Mouse (Mus musculus) liver, embryonic 14.5 days (tissue): Measurements from ENCODE around the gene Fbxo22. TPM values are rescaled to one million over a fixed set of nuclear protein-coding genes. Genes with fewer than 3 reads are reported as not detected.
A peak's percentile ranks its signal among the peaks of the same experiment; 100 is the strongest.

Source experiments
- ATAC-seq: fragments of 200-750 bp; cut with Nextera tagmentation; 2 replicates; pipeline ENCODE4 v1.8.0; 2017; ENCODE audit warnings: moderate number of reproducible peaks, mild to moderate bottlenecking, moderate library complexity; ENCODE audit not compliant: insufficient read depth
- DNase-seq, 3 experiments: peaks; one replicate each; pipeline ENCODE4 v3.0.0-alpha.2; 2012 to 2013; ENCODE audit warnings: low read depth in 3 of 3, low spot score in 3 of 3
- H3K27ac ChIP-seq: fragments of 300-500 bp; sonication (generic); 2 replicates; pipeline ENCODE4 v1.5.1; 2014; ENCODE audit warnings: moderate library complexity, mild to moderate bottlenecking, control low read depth, inconsistent platforms
- H3K27me3 ChIP-seq: fragments of 300-500 bp; sonication (generic); 2 replicates; pipeline ENCODE4 v1.6.1; 2014; ENCODE audit warnings: mild to moderate bottlenecking, low read length, moderate library complexity; ENCODE audit not compliant: control insufficient read depth, insufficient read depth
- H3K36me3 ChIP-seq: fragments of 300-500 bp; sonication (generic); replicated peaks from 2 replicates; pipeline ENCODE4 v1.6.1; 2014; ENCODE audit warnings: low read depth; ENCODE audit not compliant: control insufficient read depth, insufficient read depth
- H3K4me1 ChIP-seq, 2 experiments: fragments of 200-500 bp in 1 of 2; fragments of 300-500 bp in 1 of 2; sonication (generic) in 1 of 2; replicated peaks; 2 replicates each; pipeline ENCODE4 v1.6.1; 2012 to 2014; ENCODE audit warnings: antibody characterized with exemption in 1 of 2, inconsistent platforms in 1 of 2, low read length in 1 of 2; ENCODE audit not compliant: control insufficient read depth in 2 of 2, insufficient read depth in 2 of 2
- H3K4me2 ChIP-seq: fragments of 300-500 bp; sonication (generic); 2 replicates; pipeline ENCODE4 v1.6.1; 2014; ENCODE audit warnings: low read depth, mild to moderate bottlenecking, control low read depth, moderate library complexity
- H3K4me3 ChIP-seq, 2 experiments: fragments of 200-500 bp in 1 of 2; fragments of 300-500 bp in 1 of 2; sonication (generic) in 1 of 2; 2 replicates each; pipeline ENCODE4 v1.5.1; 2012 to 2014; ENCODE audit warnings: low read depth in 2 of 2, low read length in 2 of 2, mild to moderate bottlenecking in 2 of 2, control low read depth in 1 of 2, inconsistent platforms in 1 of 2, moderate library complexity in 1 of 2; ENCODE audit not compliant: insufficient read depth in 1 of 2
- H3K9ac ChIP-seq: fragments of 300-500 bp; sonication (generic); replicated peaks from 2 replicates; pipeline ENCODE4 v1.6.1; 2014; ENCODE audit warnings: mild to moderate bottlenecking, control low read depth, moderate library complexity
- H3K9me3 ChIP-seq: fragments of 300-500 bp; sonication (generic); 2 replicates; pipeline ENCODE4 v1.6.1; 2016; ENCODE audit warnings: low read length, mixed read lengths; ENCODE audit not compliant: control insufficient read depth
- CTCF ChIP-seq: IDR thresholded peaks from 2 replicates; pipeline ENCODE4 v1.5.1; 2016; ENCODE audit warnings: antibody characterized with exemption, low read depth, control low read depth
- EP300 ChIP-seq: IDR thresholded peaks from 2 replicates; pipeline ENCODE4 v1.6.1; 2016; ENCODE audit warnings: antibody characterized with exemption, low read depth
- WGBS: fragments of 180-500 bp; shearing (Covaris S2); extraction: QIAGEN DNeasy Blood & Tissue Kit; methylation state at CpG from one replicate; pipeline ENCODE4 v1.1.7; 2014; ENCODE audit not compliant: insufficient replicate concordance; 5-methylcytosine and 5-hydroxymethylcytosine counted together
- polyA plus RNA-seq, 2 experiments: library from polyadenylated mRNA; depleted of rRNA in 1 of 2; stranded (reverse) in 1 of 2; unstranded in 1 of 2; fragments of >200 nt; fragmentation: Nextera tagmentation in 1 of 2; extraction: Ambion mirVana in 1 of 2; gene quantifications; 2 replicates each; pipeline versions ENCODE4 v1.2.1 to v1.2.3; 2012 to 2014

The Fbxo22 gene
- polyA plus RNA-seq (2012; rRNA removed) (6.2 and 8.8 TPM in 2 replicates), polyA plus RNA-seq (2014; fragmentation: Nextera tagmentation; extraction: Ambion mirVana) (15.7 and 16.9 TPM in 2 replicates)

DNA sequence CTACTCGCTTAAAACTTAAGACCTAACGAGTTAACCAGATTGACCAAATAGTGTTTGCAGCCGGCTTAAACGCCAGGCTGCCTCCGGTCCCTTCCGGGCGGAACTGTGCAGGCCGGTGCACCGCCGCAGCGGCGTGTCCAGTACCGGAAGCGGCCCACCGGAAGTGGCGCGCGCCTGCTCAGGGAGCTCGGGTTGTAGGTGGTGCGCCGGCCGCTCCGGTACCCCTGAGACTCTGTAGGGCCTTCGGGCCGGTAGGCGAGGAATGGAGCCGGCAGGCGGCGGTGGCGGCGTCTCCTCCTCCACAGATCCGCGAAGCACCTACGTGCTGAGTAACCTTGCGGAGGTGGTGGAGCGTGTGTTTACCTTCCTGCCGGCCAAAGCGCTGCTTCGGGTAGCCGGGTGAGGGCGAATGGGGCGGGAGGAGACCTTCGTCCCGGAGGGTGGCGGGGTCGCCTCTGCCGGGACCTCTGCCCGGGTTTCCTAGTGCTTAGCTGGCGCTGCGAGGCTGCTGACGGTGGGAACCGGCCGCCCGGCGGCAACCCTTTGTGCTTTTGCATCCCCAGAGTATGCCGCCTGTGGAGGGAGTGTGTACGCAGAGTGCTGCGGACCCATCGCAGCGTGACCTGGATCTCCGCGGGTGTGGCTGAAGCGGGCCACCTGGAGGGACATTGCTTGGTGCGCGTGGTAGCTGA is at the start of gene Fbxo22:
TSS of gene Fbxo22 (plus strand) at position 136 of the 692 bp plus-strand sequence.
- under 1% methylated on average over 64 of the region's 65 CpGs for WGBS
- peaks cover 11 to 18% of the 10 kb centered on the region in 2 experiments; a peak in 3 of 4 replicates for H3K4me1 ChIP-seq
- peak within 1 kb of the TSS; percentile 43 for H3K27ac ChIP-seq
- TF ChIP-seq EP300 = no peak
- peak; percentile 12 for TF ChIP-seq CTCF
- H3K9me3 ChIP-seq = no peaks in the 10 kb centered on the region
- ATAC-seq (peak; percentile 98), DNase-seq (peak; percentile 61 to 65 (median 64))
- H3K4me3 ChIP-seq = peak within 1 kb of the TSS; percentile 68 to 83
- H3K9ac ChIP-seq = peak within 1 kb of the TSS; percentile 75
- peaks cover 2% of the 10 kb centered on the region; the same call in 1 of the 2 replicates for H3K36me3 ChIP-seq
- H3K4me2 ChIP-seq = peak within 1 kb of the TSS; percentile 75
- H3K27me3 ChIP-seq = no peaks in the 10 kb centered on the region

DNA sequence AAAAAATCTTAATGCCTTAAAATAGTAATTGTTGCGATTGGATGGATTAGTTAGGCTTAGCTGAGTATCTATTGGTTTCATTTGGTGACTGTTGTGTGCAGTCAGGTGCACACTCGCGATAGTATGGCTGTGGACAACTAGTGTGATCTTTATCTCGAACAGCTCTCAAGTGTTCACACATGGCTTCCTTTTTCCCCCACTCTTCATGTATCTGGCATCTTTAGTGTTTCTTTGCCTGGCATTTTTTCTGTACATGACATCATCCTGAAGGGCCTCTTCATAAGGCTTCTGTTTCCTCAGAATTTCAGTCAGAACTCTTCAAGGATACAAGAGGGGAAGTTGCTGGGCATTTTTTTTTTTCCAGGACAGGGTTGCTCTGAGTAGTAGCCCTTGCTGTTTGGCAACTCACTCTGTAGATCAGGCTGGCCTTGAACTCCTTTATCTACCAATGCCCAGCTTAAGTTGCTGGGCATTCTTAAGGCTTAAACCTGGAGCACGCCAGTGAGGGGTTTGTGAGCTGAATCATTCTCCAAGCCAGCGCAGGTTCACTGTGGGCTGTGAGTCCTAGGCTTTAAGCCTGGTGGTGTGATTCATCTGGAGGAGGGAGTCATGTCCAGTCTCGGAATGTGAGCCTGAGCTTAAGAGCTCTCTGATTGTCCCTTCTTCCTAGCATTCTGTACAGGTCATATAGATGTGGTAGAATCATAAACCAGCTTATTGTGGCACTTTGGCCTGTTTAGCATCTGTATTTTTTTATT is 37.9 kb upstream of the Fbxo22 start:
- 40% methylated on average over 7 of the region's 7 CpGs for WGBS
- peaks cover 6 to 7% of the 10 kb centered on the region in 2 experiments; a peak in 3 of 4 replicates for H3K4me1 ChIP-seq
- ATAC-seq (peak; percentile 66; the same call in 1 of the 2 replicates), DNase-seq (peak in 2 of 3 experiments; percentile 22 to 32)
- no peak overlapping the region for H3K4me3 ChIP-seq
- TF ChIP-seq CTCF (no peak), EP300 (peak; percentile 41; the same call in 1 of the 2 replicates)
- H3K27ac ChIP-seq = no peak overlapping the region
- H3K36me3 ChIP-seq = no peaks in the 10 kb centered on the region; the same call in 1 of the 2 replicates
- H3K27me3 ChIP-seq = no peaks in the 10 kb centered on the region
- H3K9me3 ChIP-seq = no peaks in the 10 kb centered on the region
- no peak overlapping the region; the same call in 1 of the 2 replicates for H3K9ac ChIP-seq
- H3K4me2 ChIP-seq = no peak overlapping the region

DNA sequence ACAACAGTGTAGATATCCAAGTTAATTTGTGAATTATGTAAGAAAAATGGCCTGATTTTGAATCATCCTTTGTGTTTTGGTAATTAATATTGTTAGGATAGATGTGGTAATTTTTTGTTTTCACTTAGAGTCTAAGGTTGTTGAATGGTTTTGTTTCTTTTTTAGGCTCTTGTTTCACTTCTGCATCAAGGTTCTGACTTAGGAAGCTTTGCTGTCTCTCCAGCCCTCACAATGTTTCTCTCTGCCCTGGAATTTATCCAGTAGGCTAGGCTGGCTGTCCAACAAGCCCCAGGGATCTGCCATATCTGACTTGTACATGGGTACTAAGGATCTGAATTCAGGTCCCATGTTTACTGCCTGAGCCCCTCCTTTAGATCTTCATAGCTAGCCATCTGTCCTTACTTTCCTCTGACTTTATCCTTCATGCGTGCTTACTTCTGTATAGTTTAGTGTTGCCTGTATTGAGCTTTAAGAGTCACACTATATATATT is 36.5 kb upstream of the Fbxo22 start:
- no peak for DNase-seq
- no peaks in the 10 kb centered on the region for H3K27me3 ChIP-seq
- no peak for ATAC-seq
- WGBS = 79% methylated on average over 1 of the region's 1 CpGs
- TF ChIP-seq CTCF (no peak), EP300 (no peak)
- no peaks in the 10 kb centered on the region; the same call in 1 of the 2 replicates for H3K36me3 ChIP-seq
- no peak overlapping the region for H3K4me2 ChIP-seq
- H3K9ac ChIP-seq = no peak overlapping the region
- no peak overlapping the region for H3K27ac ChIP-seq
- no peak overlapping the region for H3K4me3 ChIP-seq
- H3K4me1 ChIP-seq = peaks cover 6 to 7% of the 10 kb centered on the region in 2 experiments; a peak in 3 of 4 replicates
- H3K9me3 ChIP-seq = no peaks in the 10 kb centered on the region

DNA sequence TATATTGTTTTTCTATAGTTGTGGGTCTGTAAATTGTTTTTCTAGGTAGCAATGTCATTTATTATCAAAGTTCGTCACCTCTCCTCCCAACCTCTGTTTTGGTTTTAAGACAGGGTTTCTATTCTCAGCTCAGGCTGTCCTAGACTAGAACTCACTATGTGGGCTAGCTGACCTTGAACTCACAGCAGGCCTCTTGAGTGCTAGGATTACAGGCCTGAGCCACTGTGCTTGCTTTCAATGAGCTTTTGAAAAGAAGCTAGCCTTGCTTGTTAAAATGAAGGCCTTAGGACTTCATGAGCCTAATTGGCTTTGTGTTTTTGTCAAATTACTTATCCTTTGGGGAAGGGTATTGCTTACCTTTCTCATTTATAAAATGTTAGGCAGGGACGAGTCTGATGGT is 34.5 kb upstream of the Fbxo22 start:
- Histone ChIP-seq H3K9me3 (no peaks in the 10 kb centered on the region), H3K9ac (no peak overlapping the region), H3K4me2 (no peak overlapping the region), H3K36me3 (no peaks in the 10 kb centered on the region; the same call in none of the 2 replicates), H3K27ac (no peak overlapping the region), H3K4me3 (no peak overlapping the region), H3K27me3 (no peaks in the 10 kb centered on the region), H3K4me1 (peaks cover 6 to 7% of the 10 kb centered on the region in 2 experiments; a peak in 3 of 4 replicates)
- WGBS = 59% methylated on average over 2 of the region's 2 CpGs
- DNase-seq (no peak), ATAC-seq (no peak)
- TF ChIP-seq EP300 = no peak
- TF ChIP-seq CTCF = no peak
